Mouse (Mus musculus) gastrocnemius, adult 2 months (tissue): Measurements from ENCODE around the gene Dgat2l6. TPM values are rescaled to one million over a fixed set of nuclear protein-coding genes. Genes with fewer than 3 reads are reported as not detected.

Source experiments
- DNase-seq: peaks from one replicate; pipeline ENCODE4 v3.0.0; 2022
- H3K27ac ChIP-seq: fragments of 200-600 bp; 2 replicates; pipeline ENCODE4 v1.8.1; 2022; ENCODE audit warnings: mild to moderate bottlenecking
- H3K4me3 ChIP-seq: fragments of 200-600 bp; 2 replicates; pipeline ENCODE4 v1.8.1; 2022; ENCODE audit warnings: mild to moderate bottlenecking, moderate library complexity
- CTCF ChIP-seq: fragments of 200-600 bp; IDR thresholded peaks from 2 replicates; pipeline ENCODE4 v1.8.1; 2022; ENCODE audit warnings: antibody characterized with exemption, mild to moderate bottlenecking, moderate library complexity
- intact Hi-C: fragments of 180-260 bp; cut with DNase I; formaldehyde crosslinking; loops from one replicate; pipeline ENCODE4 v1.15.1; 2025
- long read RNA-seq, 2 experiments: library from polyadenylated mRNA; stranded (forward); transcript quantifications; one replicate each; pipeline ENCODE4 v2.0.0; 2021
- total RNA-seq, 2 experiments: library from RNA; stranded (reverse); gene quantifications; 2 replicates each; pipeline ENCODE4 v1.2.3; 2021

Gene Dgat2l6
- total RNA-seq: under 1 TPM; 0.28 to 0.46 TPM
- long read RNA-seq, experiment 1: 0 reads
- long read RNA-seq, experiment 2: 0 reads

DNA sequence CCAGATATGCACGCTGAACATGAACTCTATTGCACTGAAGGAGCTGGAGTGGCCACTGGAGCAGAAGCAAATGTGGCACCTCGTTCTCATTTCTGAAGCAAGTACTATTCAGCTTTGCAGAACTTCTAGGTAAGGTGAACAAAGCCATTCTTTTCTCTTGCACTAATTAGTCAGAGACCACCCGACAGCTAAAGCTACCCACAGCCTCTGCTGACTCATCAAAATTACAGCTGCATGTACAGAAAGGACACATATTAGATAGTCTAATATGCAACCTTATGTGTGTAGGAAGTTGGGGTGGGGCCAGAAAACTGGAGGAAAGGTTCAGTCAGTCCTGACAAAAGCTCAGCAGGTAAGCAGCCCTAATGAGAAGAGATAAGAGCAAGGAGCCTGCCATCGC is at the start of gene Dgat2l6:
TSS of gene Dgat2l6 (plus strand) at position 368 of the 400 bp plus-strand sequence.
- Histone ChIP-seq H3K4me3 (no peak within 1 kb of the TSS), H3K27ac (no peak within 1 kb of the TSS)
- no peak for TF ChIP-seq CTCF
- DNase-seq: no peak
- intact Hi-C loops: no loop called here

DNA sequence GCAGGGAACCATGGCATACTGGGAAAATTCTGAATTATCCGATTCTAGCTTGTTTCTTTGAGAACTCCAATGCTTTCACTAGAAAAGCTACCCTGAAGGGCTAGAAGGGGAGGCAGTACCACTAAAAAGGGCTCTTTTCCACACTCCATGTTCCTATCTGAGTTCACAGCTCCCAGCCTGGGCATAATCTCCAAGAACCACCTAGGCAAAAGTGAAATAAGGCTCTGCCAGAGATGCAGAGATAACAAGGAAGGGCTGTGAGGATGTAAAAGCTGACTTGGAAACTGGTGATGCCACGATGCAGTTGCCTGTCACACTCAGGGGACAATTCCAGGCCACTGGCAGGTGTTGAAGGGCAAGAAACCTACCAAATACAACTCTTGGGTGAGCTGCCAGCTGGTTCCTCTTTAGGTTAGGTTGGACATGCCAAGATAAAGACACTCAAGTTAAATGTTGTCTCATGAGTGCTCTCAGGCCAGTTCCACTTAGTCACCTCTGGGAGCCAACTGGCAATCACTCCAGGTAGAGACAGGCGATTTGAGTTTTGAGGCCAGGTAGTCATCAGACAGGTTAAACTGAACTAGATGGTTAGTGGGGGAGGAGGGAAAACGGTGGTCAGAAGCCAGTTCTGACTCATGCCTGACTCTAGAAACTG is 48.9 kb upstream of the Dgat2l6 start:
- no peak for DNase-seq
- no peak overlapping the region for H3K27ac ChIP-seq
- intact Hi-C loops: no loop called here
- no peak overlapping the region for H3K4me3 ChIP-seq
- TF ChIP-seq CTCF: no peak

DNA sequence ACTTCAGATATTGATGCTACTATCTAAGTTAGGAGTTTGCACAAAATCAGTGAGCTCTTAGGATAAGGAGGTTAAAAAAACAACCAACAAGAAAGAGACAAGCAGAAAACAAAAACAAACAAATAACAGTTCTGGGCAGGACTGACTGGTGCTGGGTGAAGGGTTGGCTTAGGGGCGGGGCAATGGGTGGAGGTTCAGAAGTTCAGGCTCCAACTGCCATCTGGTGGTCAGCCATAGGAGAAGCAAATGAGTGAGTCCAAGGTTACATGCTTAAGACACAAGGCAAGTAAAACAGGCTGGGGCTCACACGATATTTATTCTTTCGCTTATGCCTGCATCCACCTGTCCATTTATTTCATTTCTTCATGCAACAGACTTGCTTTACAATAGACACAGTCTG is 44.3 kb upstream of the Dgat2l6 start:
- peak; percentile 78 for DNase-seq
- TF ChIP-seq CTCF: peak; percentile 74
- H3K4me3 ChIP-seq: no peak overlapping the region
- intact Hi-C loops: loop anchor here (1.0 to 10.0 kb wide), 5 partner anchors 86 to 1348 kb away; partner anchors contain the start of gene Eda
- H3K27ac ChIP-seq: no peak overlapping the region

DNA sequence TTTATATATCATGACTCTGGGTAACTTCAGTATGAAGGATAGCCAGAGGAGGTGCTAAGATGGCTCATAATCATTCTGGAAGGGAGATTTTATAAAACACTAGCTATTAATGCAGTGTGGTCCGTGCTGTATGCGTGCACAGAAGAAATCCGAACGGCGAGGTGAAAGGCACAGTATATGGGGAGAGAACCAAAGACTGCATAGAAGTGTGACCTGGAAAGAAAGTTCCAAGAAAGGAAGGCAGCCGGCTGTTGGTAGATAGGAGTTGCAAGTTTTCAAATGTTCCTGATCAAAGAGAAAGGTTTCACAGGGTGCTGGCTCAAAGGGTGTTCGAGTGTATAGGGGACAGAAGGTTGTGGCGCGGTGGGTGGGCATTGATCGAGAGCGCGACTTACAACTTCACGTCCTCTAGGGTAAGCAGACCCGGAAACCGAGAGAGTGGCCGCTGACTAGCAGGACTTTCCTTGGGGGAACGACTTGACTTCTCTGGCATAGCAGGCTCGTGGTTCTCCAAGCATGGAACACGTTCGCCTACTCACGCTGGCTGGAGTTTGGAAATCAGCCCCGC is 31.1 kb upstream of the Dgat2l6 start:
- Histone ChIP-seq H3K4me3 (peak overlapping the region; percentile 86), H3K27ac (peak overlapping the region; percentile 78)
- DNase-seq: no peak
- TF ChIP-seq CTCF: no peak
- intact Hi-C loops: no loop called here

DNA sequence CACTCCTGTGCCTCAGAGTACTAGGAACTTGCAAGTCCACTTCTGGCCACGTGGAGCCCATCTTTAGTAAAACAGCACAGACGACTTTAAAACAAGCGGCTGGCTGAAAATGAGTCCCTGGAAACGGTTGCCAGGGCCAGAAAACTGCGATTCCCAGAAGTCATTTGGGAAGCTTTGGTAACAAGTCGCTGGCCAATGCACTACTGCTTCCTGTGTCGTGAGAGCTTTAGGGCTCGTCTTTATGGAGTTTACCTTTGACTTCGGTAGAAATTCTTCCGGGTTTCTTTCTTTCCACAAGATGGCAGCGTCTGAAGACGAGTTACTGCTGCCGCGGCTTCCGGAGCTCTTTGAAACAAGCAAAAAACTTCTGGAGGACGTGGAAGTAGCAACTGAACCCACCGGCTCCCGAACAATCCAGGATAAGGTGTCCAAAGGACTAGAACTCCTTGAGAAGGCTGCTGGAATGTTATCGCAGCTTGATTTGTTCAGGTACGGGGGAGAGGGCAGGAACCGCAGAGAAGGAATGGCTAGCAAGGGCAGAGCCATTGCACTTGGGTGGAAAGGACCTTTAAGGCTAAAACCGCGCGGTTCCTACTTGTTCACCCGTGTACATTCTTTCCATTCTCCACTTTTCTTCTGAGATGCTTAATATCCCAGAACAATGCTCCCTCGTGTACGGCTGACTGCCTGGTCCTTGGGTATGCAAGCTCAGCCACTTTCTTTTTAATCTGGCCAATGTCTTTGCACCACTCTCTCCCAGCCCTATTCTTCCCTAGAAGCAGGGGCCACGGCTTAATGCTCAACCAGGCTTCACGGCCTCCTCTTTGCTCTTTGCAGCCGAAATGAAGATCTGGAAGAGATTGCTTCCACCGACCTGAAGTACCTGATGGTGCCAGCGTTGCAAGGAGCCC is 30.3 kb upstream of the Dgat2l6 start, which contains the start of gene Igbp1:
TSS of gene Igbp1 (plus strand) at position 224 of the 911 bp plus-strand sequence.
- TF ChIP-seq CTCF: 0 out of 2 replicates have a peak, but pooled peaks have one; percentile 8
- intact Hi-C loops: no loop called here
- H3K27ac ChIP-seq: peak within 1 kb of the TSS; percentile 87
- peak; percentile 85 for DNase-seq
- H3K4me3 ChIP-seq: peak within 1 kb of the TSS; percentile 86

DNA sequence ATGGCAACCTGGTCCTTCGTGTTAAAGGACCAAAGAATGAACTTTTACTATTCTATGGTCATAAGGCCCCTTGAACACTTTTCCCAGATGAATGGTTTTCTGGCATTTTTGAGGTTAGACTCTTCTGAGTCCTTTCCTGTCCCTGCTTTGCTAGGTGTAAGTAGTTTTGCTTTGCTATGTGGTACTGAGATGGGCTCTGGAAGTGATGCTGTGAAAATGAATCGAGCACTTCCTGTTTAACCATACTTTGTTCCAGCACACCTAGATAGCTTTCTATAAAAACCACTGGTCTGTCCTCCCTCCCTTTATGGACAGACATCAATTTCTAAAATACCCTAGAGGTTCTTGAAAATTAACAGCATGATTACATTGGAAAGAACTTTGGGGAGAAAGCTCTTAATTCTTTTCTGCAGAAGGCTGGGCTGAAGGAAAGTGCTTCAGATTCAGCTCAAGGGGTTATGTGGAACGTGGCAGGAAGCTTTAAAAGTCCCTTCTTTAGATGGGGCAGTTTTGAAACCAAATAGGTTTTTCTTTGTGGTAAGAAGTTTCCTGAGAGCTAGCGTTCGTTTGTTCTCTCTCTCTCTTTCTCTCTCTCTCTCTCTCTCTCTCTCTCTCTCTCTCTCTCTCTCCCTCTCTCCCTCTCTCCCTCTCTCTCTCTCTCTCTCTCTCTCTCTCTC is 20.3 kb upstream of the Dgat2l6 start:
- no peak for TF ChIP-seq CTCF
- DNase-seq: no peak
- intact Hi-C loops: no loop called here
- no peak overlapping the region for H3K4me3 ChIP-seq
- H3K27ac ChIP-seq: no peak overlapping the region

DNA sequence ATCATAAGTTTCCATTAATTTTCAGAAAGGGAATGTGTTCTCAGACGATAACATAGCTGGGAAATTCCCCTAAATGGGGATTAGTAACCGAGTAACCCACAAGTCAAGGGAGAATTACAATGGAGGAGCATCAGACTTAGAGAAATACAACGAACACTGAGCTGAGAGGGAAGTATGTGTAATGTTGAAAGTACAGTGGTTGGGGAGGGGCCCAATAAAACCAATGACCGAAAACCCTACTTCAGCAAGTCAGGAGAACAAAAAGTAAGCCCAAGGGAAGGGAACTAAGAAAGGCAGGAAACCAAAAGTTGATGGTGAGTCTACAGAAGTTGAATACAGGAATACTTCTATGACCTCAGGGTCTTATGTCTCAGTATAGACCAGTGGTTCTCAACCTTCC is 16.5 kb upstream of the Dgat2l6 start:
- no peak for DNase-seq
- H3K27ac ChIP-seq: no peak overlapping the region
- TF ChIP-seq CTCF: no peak
- H3K4me3 ChIP-seq: no peak overlapping the region
- intact Hi-C loops: no loop called here

DNA sequence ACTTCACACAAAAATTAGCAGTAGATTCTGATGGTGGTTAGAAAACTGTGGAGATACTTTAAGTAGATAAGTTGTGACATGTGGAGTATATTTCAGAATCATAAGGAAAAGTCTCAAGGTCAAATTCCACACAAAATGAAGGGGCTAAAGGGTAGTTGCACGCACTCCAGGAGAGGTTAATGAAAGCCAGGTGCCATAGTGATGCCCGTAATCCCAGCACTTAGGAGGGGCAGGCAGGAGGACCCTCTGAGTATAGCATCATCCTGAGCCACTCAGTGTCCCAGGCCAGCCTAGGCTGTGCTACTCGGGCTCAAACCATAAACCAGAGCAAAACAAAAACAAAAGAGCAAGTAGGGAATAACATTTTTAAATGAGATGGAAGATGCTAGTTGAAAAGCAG is 14.7 kb upstream of the Dgat2l6 start:
- intact Hi-C loops: no loop called here

DNA sequence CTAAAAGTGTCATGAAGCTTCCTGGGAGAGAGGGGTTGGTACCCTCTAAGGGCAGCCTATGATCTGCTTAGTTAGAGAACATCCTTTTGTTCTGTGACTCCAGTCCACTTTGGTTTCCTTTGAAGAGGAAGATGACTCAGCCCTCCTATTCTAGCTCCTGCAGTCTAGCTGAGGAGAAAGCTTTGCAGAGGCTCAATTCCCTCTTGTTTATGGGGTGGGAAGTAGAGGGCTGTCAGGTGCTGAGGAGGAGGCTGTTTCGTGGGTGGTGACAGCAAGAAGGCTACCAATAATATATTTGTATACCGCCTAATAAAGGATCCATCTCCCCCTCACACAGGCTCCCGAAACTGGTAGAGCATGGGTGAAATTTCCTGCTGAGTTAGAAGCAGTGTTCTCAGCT is 8.0 kb upstream of the Dgat2l6 start:
- TF ChIP-seq CTCF: no peak
- no peak overlapping the region for H3K27ac ChIP-seq
- no peak overlapping the region for H3K4me3 ChIP-seq
- intact Hi-C loops: no loop called here
- no peak for DNase-seq

More for the DNA sequence above, 14.7 kb upstream of the Dgat2l6 start:
- no peak overlapping the region for H3K27ac ChIP-seq
- no peak for TF ChIP-seq CTCF
- no peak overlapping the region for H3K4me3 ChIP-seq
- no peak for DNase-seq

DNA sequence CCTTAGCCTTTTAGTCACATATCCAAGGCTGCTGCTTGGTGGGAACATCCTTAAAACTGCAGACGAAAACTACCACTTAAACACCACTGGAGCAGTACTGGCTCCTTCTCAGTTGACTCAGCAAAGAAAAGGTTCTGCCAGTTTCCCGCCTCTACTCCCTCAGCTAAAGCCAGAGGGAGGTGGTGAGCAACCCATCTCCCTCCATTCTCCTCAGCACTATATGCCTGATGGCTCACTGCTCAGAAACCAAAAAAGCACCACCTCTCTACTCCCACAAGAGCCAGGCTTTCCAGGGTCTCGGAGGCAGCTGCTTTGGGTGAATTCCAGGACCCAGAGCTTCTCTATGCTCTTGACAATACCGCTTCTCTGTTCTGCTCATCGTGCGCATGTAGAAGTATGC is 7.0 kb upstream of the Dgat2l6 start:
- no peak overlapping the region for H3K27ac ChIP-seq
- intact Hi-C loops: no loop called here
- no peak overlapping the region for H3K4me3 ChIP-seq
- no peak for DNase-seq
- no peak for TF ChIP-seq CTCF

DNA sequence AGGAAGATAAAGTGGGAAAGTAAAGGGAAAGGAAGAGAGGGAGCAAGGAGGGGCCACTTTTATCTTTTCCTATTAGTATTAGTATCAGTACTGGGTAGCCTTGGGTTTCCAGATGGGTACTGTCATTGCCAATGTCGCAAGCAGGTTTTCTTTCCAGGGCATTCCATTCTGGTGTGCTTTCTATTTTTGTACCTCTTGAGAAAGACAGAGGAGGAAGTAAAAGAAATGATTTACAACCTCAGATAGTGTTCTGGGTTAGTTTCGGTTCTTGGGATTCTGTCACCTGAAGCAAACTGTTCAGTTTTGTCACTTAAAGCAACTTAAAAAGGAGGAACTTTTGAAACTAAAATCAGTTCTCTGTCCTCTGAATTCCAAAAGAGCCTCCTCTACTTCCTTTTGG is 6.1 kb upstream of the Dgat2l6 start:
- intact Hi-C loops: no loop called here
- H3K4me3 ChIP-seq: no peak overlapping the region
- no peak for TF ChIP-seq CTCF
- no peak overlapping the region for H3K27ac ChIP-seq
- no peak for DNase-seq

DNA sequence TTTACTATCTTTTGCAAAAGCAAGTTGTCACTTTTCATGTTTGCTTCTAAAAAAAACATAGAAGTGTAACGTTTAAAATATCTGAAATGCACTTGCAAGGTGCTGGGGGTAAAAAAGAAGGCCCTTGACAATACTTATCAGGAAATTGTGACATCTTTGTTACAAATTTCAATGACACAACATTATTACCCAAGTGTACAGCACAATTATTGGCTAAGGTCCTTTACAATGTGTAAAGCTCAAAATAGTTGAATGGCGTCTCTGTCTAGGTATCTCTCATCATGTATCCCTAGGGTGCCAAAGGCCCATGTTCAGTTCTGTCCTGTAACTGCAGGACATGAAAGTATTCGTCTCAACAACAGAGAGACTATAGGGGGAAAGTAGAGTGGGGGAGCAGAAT is 31.4 kb downstream of the Dgat2l6 start:
- no peak for TF ChIP-seq CTCF
- intact Hi-C loops: no loop called here
- no peak for DNase-seq
- no peak overlapping the region for H3K27ac ChIP-seq
- no peak overlapping the region for H3K4me3 ChIP-seq
